Mouse (Mus musculus) ES-Bruce4 (cell line): ENCODE results near the gene Atg3.

ENCODE experiments used
- CTCF ChIP-seq: IDR thresholded peaks from one replicate; pipeline ENCODE4 v1.8.1; 2011; ENCODE audit warnings: low read depth, low read length
- POLR2A ChIP-seq: IDR thresholded peaks from one replicate; pipeline ENCODE4 v1.8.1; 2011; ENCODE audit warnings: low read length; ENCODE audit not compliant: insufficient read depth

DNA sequence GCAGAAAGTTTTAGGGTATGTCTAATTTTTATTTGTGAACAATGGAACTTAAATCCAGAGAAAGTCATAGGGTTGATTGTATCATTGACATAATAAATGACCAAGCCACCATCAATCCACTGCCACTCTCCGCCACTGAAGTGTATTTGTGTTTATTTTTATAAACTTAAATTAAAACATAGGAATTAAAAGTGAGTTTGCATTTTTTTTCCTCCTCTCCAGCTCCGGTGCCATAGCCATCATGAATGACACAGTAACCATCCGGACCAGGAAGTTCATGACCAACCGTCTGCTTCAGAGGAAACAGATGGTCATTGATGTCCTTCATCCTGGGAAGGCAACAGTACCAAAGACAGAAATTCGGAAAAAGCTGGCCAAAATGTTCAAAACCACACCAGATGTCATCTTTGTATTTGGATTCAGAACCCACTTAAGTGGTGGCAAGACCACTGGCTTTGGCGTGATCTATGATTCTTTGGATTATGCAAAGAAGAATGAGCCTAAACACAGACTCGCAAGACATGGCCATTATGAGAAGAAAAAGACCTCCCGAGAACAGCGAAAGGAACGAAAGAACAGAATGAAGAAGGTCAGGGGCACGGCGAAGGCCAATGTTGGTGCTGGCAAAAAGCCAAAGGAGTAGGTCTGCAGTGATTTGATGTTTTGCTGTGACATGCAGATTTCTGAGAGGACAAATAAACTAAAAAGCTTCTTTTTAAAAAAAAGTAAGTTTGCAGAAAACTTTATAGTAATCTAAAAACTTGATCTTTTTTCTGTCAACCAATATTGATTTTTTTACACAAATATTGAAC lies 46.5 kb downstream of the Atg3 start:
- TF ChIP-seq CTCF (no peak), POLR2A (no peak)
